Mouse (Mus musculus) heart, adult 11 months (tissue): ENCODE measurements around the gene Gm28171.
"Not testable (repeated sequence)": the region's sequence is repeated elsewhere in the genome, so short reads cannot be mapped to it uniquely, and the experiment has no call there.

Experiments used
- DNase-seq: peaks from one replicate; pipeline ENCODE4 v3.0.0; 2022

Gm28171 gene

GRCm38 (mm10) chrY:5793095-5793494, at the start of gene Gm28171:
Gene Gm28171 (plus strand): TSS chrY:5793395.
- not testable (repeated sequence) for DNase-seq
